Mouse (Mus musculus): Measurements from ENCODE around the gene Rras.

Gene Rras

GRCm38 (mm10) chr7:45052181-45052861, 34.6 kb downstream of the Rras start:
- no peak for DNase-seq (ENCODE audit: low read depth, low spot score)

- no peak for DNase-seq (ENCODE audit: low read depth, low spot score)
Observed at GRCm38 (mm10) chr7:45052862-45053116, 35.0 kb downstream of the Rras start, which contains the start of gene Prr12. Gene Prr12, minus strand, starts transcription at chr7:45052881.

GRCm38 (mm10) chr7:45053117-45053930, 35.6 kb downstream of the Rras start:
- DNase-seq (ENCODE audit: low read depth, low spot score) = peak; percentile 76

GRCm38 (mm10) chr7:45053931-45054510, 36.3 kb downstream of the Rras start:
- peak; percentile 99 for DNase-seq (ENCODE audit: low read depth, low spot score)

- DNase-seq (ENCODE audit: low read depth, low spot score) = no peak
Observed at GRCm38 (mm10) chr7:45056329-45056971, 38.7 kb downstream of the Rras start.

- DNase-seq (ENCODE audit: low read depth, low spot score) = no peak
Observed at GRCm38 (mm10) chr7:45056972-45057348, 39.2 kb downstream of the Rras start.

GRCm38 (mm10) chr7:45058607-45059571, 41.1 kb downstream of the Rras start:
- no peak for DNase-seq (ENCODE audit: low read depth, low spot score)

- no peak for DNase-seq (ENCODE audit: low read depth, low spot score)
Observed at GRCm38 (mm10) chr7:45060632-45061122, 42.9 kb downstream of the Rras start.

- DNase-seq (ENCODE audit: low read depth, low spot score) = no peak
Observed at GRCm38 (mm10) chr7:45061532-45062075, 43.8 kb downstream of the Rras start.

GRCm38 (mm10) chr7:45062239-45062835, 44.6 kb downstream of the Rras start, which contains the start of the genes Nosip and Prrg2:
Gene Nosip, plus strand, starts transcription at chr7:45062429.
Gene Prrg2, minus strand, starts transcription at chr7:45062677.
- DNase-seq (ENCODE audit: low read depth, low spot score) = peak; percentile 99

- DNase-seq (ENCODE audit: low read depth, low spot score) = no peak
Observed at GRCm38 (mm10) chr7:45067190-45067999, 49.6 kb downstream of the Rras start.

GRCm38 (mm10) chr7:45068000-45068318, 50.2 kb downstream of the Rras start:
- no peak for DNase-seq (ENCODE audit: low read depth, low spot score)

GRCm38 (mm10) chr7:45069671-45070070, 51.9 kb downstream of the Rras start:
- no peak for DNase-seq (ENCODE audit: low read depth, low spot score)

All from telencephalon, adult 2 months (tissue).